Mouse (Mus musculus) erythroblast, embryonic 14.5 days (primary cell): Measurements from ENCODE around the gene Pi16.

Experiments
- GATA1 ChIP-seq: IDR thresholded peaks from 2 replicates; pipeline ENCODE4 v1.6.1; 2012; ENCODE audit warnings: low read length, inconsistent platforms, mixed read lengths
- TAL1 ChIP-seq: IDR thresholded peaks from 3 replicates; pipeline ENCODE4 v1.6.1; 2012; ENCODE audit warnings: low read length, inconsistent platforms, mixed read lengths

DNA sequence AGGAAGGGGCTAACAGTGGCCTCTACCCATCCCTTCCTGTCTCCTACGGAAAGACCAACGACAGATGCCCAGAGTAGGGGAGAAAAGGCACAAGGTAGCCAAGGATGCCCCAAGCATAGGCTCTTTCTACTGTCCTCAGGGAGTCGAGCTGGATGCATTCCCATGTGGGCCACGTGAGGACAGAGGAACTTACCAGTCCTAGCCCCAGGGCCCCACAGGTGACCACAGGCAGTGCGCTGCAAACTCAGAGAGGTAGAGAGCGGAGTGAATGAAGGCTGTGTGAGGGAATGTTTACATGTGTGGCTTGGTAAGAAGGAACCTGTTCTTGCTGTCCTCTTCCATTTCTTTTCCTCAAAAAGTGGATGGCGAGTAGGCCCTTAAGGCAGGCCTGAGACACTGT is 11.6 kb upstream of the Pi16 start:
- TF ChIP-seq GATA1 (no peak), TAL1 (no peak)
